Mouse (Mus musculus) midbrain, embryonic 10.5 days (tissue): ENCODE results near the gene Zbtb8b. TPM values are rescaled to one million over a fixed set of nuclear protein-coding genes. Genes with fewer than 3 reads are reported as not detected.

Experiments used
- DNase-seq: peaks from one replicate; pipeline ENCODE4 v3.0.0-alpha.2; 2017; ENCODE audit warnings: low spot score
- H3K27ac ChIP-seq: fragments of 300-500 bp; sonication (generic); replicated peaks from 2 replicates; pipeline ENCODE4 v1.5.1; 2016; ENCODE audit warnings: mild to moderate bottlenecking
- H3K27me3 ChIP-seq: fragments of 300-500 bp; sonication (generic); 2 replicates; pipeline ENCODE4 v1.6.1; 2016; ENCODE audit warnings: low read depth, mild to moderate bottlenecking; ENCODE audit not compliant: poor library complexity, severe bottlenecking
- H3K36me3 ChIP-seq: fragments of 300-500 bp; sonication (generic); 2 replicates; pipeline ENCODE4 v1.6.1; 2016; ENCODE audit warnings: mild to moderate bottlenecking, moderate library complexity
- H3K4me1 ChIP-seq: fragments of 300-500 bp; sonication (generic); 2 replicates; pipeline ENCODE4 v1.6.1; 2016
- H3K4me3 ChIP-seq: fragments of 300-500 bp; sonication (generic); 2 replicates; pipeline ENCODE4 v1.5.1; 2016; ENCODE audit warnings: mild to moderate bottlenecking, moderate library complexity
- H3K9me3 ChIP-seq: fragments of 300-500 bp; sonication (generic); replicated peaks from 2 replicates; pipeline ENCODE4 v1.6.1; 2016; ENCODE audit warnings: mild to moderate bottlenecking
- WGBS: fragments of 180-500 bp; shearing (Covaris S2); methylation state at CpG from one replicate; pipeline ENCODE4 v1.1.7; 2016; 5-methylcytosine and 5-hydroxymethylcytosine counted together
- polyA plus RNA-seq: library from polyadenylated mRNA; unstranded; fragments of >200 nt; fragmentation: Nextera tagmentation; extraction: Ambion mirVana; gene quantifications from 2 replicates; pipeline ENCODE4 v1.2.1, GENCODE M21; 2016

Zbtb8b gene
- polyA plus RNA-seq, 1 experiment from 2014 or later, result 1.6 TPM

DNA sequence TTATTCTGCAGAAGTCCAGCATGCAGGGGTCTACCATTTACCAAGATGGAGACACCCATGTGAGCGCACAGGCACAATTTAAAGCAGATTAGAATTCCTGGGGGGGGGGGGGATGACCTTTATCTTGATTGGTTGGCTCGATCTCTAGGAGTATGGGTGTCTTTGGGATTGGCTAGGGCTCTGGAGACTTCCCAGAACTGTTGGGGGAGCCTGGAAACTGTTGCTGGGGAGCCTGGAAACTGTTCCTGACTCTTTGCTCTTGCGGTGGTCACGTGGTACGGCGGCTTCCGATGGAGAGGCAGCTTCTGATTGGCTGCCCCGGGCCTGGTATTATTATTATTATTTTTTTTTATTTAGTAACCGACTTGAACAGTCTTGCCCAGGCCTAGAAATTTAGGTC lies 58.6 kb downstream of the Zbtb8b start:
- Histone ChIP-seq H3K9me3 (no peaks in the 10 kb centered on the region), H3K27me3 (peaks cover 31% of the 10 kb centered on the region), H3K4me1 (peaks cover 9% of the 10 kb centered on the region), H3K4me3 (no peak overlapping the region), H3K27ac (no peak overlapping the region), H3K36me3 (no peaks in the 10 kb centered on the region)
- WGBS, result 92% methylated on average over 9 of the region's 9 CpGs
- no peak for DNase-seq

DNA sequence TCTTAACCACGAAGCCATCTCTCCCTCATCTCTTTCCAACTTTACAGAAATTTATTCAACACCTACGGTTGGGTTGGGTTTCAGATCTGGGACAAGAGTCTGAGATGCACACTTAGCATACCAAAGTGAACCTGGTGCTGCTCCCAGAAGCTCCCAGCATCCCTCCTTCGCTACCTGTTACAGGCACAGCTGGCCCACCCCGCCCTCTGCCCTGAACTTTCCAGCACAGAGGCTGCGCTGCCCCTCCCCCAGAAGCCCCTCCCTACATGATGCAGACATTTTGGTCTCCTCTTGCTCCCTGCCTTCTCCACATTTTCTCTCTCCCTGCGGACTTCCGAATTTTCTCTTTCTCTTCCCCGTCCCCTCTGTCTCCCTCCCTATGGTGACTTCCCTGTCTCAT lies 59.5 kb downstream of the Zbtb8b start:
- H3K36me3 ChIP-seq, result no peaks in the 10 kb centered on the region
- no peak for DNase-seq
- WGBS, result 75% methylated on average over 8 of the region's 8 CpGs

DNA sequence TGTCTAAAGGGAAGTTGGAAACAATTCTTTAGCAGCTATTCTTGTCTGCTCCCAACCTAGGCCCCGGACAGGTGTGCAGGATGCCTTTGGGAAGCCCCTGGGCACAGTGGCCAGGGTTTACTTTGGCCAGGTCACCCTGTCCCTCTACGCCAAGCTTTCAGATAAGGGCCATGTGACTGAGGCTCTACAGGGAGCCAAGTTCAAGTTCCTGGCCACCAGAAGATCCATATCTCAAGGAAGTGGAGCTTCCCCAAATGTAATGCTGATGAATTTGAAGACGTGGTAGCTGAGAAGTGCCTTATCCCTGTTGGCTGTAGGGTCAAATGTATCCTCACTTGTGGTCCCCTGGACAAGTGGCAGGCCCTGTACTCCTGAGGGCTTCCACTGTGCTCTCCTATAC lies 60.8 kb downstream of the Zbtb8b start:
- Histone ChIP-seq H3K27ac (no peak overlapping the region), H3K9me3 (no peaks in the 10 kb centered on the region), H3K36me3 (no peaks in the 10 kb centered on the region), H3K27me3 (peaks cover 53% of the 10 kb centered on the region), H3K4me1 (peaks cover 22% of the 10 kb centered on the region), H3K4me3 (no peak overlapping the region)
- DNase-seq, result no peak
- 82% methylated on average over 3 of the region's 3 CpGs for WGBS

More for the DNA sequence above, 59.5 kb downstream of the Zbtb8b start:
- peaks cover 15% of the 10 kb centered on the region for H3K4me1 ChIP-seq
- peaks cover 40% of the 10 kb centered on the region for H3K27me3 ChIP-seq
- no peaks in the 10 kb centered on the region for H3K9me3 ChIP-seq
- H3K4me3 ChIP-seq, result no peak overlapping the region
- no peak overlapping the region for H3K27ac ChIP-seq

DNA sequence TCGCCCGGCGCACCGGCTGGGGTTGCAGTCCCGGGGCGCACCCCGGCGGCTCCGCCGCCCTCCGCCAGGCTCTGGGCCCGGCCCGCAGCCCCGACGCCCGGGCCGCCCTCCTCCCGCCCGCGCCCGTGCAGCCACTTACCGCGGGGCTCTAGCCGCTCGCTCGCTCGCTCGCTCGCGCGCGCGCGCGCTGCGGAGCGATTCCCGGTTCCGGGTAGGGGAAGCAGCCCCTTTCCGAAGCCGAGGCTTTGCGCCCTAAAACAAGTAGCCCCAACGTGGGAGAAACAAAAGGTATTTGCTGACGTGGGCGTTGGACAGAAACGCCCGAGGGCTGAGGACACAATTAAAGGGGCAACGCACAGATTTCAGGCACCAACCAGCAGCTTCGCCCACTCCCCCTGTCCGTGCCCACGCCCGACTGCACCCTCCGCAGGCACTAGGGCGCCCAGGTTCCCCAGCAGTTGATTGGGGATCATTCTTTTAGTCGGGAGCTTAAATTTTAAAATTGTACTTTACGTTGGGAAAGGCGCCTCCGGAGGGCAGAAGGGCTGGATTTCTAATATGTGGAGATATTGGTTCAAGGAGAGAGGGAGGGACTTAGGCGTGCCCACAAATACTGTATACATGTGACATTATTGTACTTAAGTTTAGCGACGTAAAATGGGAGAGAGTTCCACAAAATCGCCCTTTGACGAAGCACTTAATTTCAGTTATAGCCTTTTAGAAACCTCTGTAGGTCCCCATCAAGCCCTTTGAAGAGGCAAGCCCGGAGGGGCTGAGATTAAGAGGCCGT lies 62.9 kb downstream of the Zbtb8b start, which contains the start of gene Zbtb8a:
Zbtb8a (minus strand) TSS at position 516 of the 790 bp plus-strand sequence.
- H3K27me3 ChIP-seq, result peaks cover 60% of the 10 kb centered on the region
- 2% methylated on average over 65 of the region's 65 CpGs for WGBS
- H3K27ac ChIP-seq, result peak within 1 kb of the TSS; percentile 89

DNA sequence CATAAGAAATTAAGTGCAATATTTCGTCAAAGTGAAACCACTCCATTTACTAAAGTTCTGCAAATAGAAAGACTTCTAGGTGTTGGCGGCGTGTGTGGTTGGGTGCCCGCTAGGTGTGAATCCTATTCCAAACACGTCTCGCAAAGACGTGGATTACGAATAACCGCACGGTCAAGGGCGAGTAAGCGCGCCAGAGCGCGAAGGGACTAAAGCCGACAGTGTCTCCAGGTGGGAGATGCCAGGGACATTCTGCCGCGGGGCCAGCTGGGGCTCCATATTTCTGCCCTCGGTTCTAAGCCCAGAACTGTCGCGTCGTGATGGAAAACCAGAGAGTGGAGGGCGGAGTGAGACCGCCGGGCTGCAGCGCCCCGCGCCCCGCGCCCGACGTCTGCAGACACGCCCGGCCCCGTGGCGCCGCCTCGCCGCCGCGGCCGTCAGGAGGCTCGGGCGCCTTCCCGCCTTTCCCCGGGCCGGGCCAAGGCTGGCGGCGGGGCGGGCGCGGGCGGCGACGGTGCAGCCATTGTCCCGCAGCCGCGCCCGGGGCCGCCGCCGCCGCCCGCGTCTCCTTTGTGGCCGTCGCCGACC lies 63.6 kb downstream of the Zbtb8b start:
- under 1% methylated on average over 67 of the region's 68 CpGs for WGBS
- peak overlapping the region; percentile 89 for H3K27ac ChIP-seq
- H3K27me3 ChIP-seq, result peaks cover 60% of the 10 kb centered on the region
- H3K9me3 ChIP-seq, result no peaks in the 10 kb centered on the region
- H3K4me3 ChIP-seq, result peak overlapping the region; percentile 72
- H3K4me1 ChIP-seq, result peaks cover 29% of the 10 kb centered on the region
- DNase-seq, result peak; percentile 64
- no peaks in the 10 kb centered on the region for H3K36me3 ChIP-seq

More for the DNA sequence above, 62.9 kb downstream of the Zbtb8b start, which contains the start of gene Zbtb8a:
- H3K9me3 ChIP-seq, result no peaks in the 10 kb centered on the region
- DNase-seq, result peak; percentile 76
- H3K4me3 ChIP-seq, result peak within 1 kb of the TSS; percentile 72
- no peaks in the 10 kb centered on the region for H3K36me3 ChIP-seq
- H3K4me1 ChIP-seq, result peaks cover 29% of the 10 kb centered on the region

DNA sequence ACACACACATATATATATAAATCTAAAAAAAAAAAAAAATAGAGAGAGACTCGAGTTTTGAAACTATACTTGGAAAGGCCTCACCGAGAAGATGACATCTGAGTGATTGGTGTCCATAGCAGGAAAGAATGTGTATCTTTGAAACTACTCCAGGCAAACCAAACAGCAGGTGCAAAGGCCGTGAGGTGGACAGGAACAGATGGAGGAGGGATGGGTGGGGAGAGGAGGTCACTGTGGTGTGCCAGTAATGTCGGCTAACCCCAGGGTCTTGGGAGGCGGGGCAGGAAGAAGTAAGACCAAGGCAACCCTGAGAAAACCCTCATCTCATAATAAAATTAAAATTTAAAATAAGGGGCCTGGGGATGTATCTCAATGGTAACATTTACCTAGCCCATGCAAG lies 64.8 kb downstream of the Zbtb8b start:
- H3K27me3 ChIP-seq, result peaks cover 60% of the 10 kb centered on the region
- WGBS, result 67% methylated on average over 5 of the region's 5 CpGs

More for the DNA sequence above, 64.8 kb downstream of the Zbtb8b start:
- no peaks in the 10 kb centered on the region for H3K36me3 ChIP-seq
- H3K4me1 ChIP-seq, result peaks cover 29% of the 10 kb centered on the region
- H3K4me3 ChIP-seq, result no peak overlapping the region
- H3K9me3 ChIP-seq, result no peaks in the 10 kb centered on the region
- no peak for DNase-seq
- H3K27ac ChIP-seq, result no peak overlapping the region

Other genes with a start within 250 kb of the Zbtb8b start
- 2.7 and 3.7 TPM in 2 replicates for gene C77080, start 179.4 kb downstream of the Zbtb8b start, polyA plus RNA-seq
- 0.30 and 0.47 TPM in 2 replicates for gene Sync, start 153.2 kb downstream of the Zbtb8b start, polyA plus RNA-seq
- gene Rbbp4, start 105.5 kb downstream of the Zbtb8b start, polyA plus RNA-seq, result 522 and 529 TPM in 2 replicates
- 48.3 and 49.6 TPM in 2 replicates for gene Zbtb8os, start 105.2 kb downstream of the Zbtb8b start, polyA plus RNA-seq
- gene Zbtb8a, start 62.7 kb downstream of the Zbtb8b start, polyA plus RNA-seq, result 7.5 and 9.4 TPM in 2 replicates
- 20.2 and 25.0 TPM in 2 replicates for gene Bsdc1, start 20.7 kb upstream of the Zbtb8b start, polyA plus RNA-seq
- gene Tssk3, start 50.2 kb upstream of the Zbtb8b start, polyA plus RNA-seq, result not detected in 2 replicates
- not detected in 2 replicates for gene Fam229a, start 50.3 kb upstream of the Zbtb8b start, polyA plus RNA-seq
- 1,603 and 1,647 TPM in 2 replicates for gene Marcksl1, start 72.7 kb upstream of the Zbtb8b start, polyA plus RNA-seq
- gene Hdac1, start 101.9 kb upstream of the Zbtb8b start, polyA plus RNA-seq, result 276 and 278 TPM in 2 replicates
- gene Lck, start 132.8 kb upstream of the Zbtb8b start, polyA plus RNA-seq, result 4.7 and 7.2 TPM in 2 replicates
- 0.50 and 1.5 TPM in 2 replicates for gene Fam167b, start 137.7 kb upstream of the Zbtb8b start, polyA plus RNA-seq
- 261 and 293 TPM in 2 replicates for gene Eif3i, start 159.8 kb upstream of the Zbtb8b start, polyA plus RNA-seq
- 226 and 231 TPM in 2 replicates for gene Tmem234, start 159.8 kb upstream of the Zbtb8b start, polyA plus RNA-seq
- gene Dcdc2b, start 173.4 kb upstream of the Zbtb8b start, polyA plus RNA-seq, result 2.1 and 2.9 TPM in 2 replicates
- gene Iqcc, start 178.2 kb upstream of the Zbtb8b start, polyA plus RNA-seq, result 30.6 and 32.8 TPM in 2 replicates
- 58.6 and 74.5 TPM in 2 replicates for gene Ccdc28b, start 183.1 kb upstream of the Zbtb8b start, polyA plus RNA-seq
- gene Txlna, start 200.2 kb upstream of the Zbtb8b start, polyA plus RNA-seq, result 104 and 107 TPM in 2 replicates
- gene Kpna6, start 231.9 kb upstream of the Zbtb8b start, polyA plus RNA-seq, result 14.7 and 16.0 TPM in 2 replicates